Mouse (Mus musculus) lung, postnatal 36 days (tissue): Measurements from ENCODE around the gene Pex11g.

Experiments used
- DNase-seq: peaks from one replicate; pipeline ENCODE4 v3.0.0; 2022; ENCODE audit warnings: mixed read lengths

Pex11g gene

GRCm38 (mm10) chr8:3467006-3467885 lies at the start of gene Pex11g:
Gene Pex11g (minus strand): TSS chr8:3467680.
- DNase-seq, result peak; percentile 100

GRCm38 (mm10) chr8:3517117-3517495 lies 49.6 kb upstream of the Pex11g start:
- DNase-seq, result peak; percentile 32

GRCm38 (mm10) chr8:3516450-3517116 lies 49.1 kb upstream of the Pex11g start:
- DNase-seq, result peak; percentile 98

GRCm38 (mm10) chr8:3515771-3516417 lies 48.4 kb upstream of the Pex11g start:
- peak; percentile 66 for DNase-seq

- peak; percentile 96 for DNase-seq
These were observed 47.8 kb upstream of the Pex11g start, which contains the start of gene Pnpla6 for GRCm38 (mm10) chr8:3515260-3515671. Gene Pnpla6 (plus strand): TSS chr8:3515384.

- no peak for DNase-seq
These were observed 47.3 kb upstream of the Pex11g start for GRCm38 (mm10) chr8:3514681-3515247.

GRCm38 (mm10) chr8:3507979-3508754 lies 40.7 kb upstream of the Pex11g start:
- DNase-seq, result no peak

GRCm38 (mm10) chr8:3502217-3502616 lies 34.7 kb upstream of the Pex11g start:
- DNase-seq, result no peak

- DNase-seq, result peak; percentile 99
These were observed 33.0 kb upstream of the Pex11g start, which contains the start of gene Mcoln1 for GRCm38 (mm10) chr8:3500235-3501090. Gene Mcoln1 (plus strand): TSS chr8:3500457.

- peak; percentile 21 for DNase-seq
These were observed 32.3 kb upstream of the Pex11g start for GRCm38 (mm10) chr8:3499751-3500150.

- DNase-seq, result no peak
These were observed 31.1 kb upstream of the Pex11g start for GRCm38 (mm10) chr8:3498583-3498982.

GRCm38 (mm10) chr8:3496428-3496748 lies 28.9 kb upstream of the Pex11g start:
- no peak for DNase-seq

- DNase-seq, result no peak
These were observed 28.3 kb upstream of the Pex11g start for GRCm38 (mm10) chr8:3495578-3496427.

GRCm38 (mm10) chr8:3493845-3494208 lies 26.3 kb upstream of the Pex11g start:
- DNase-seq, result no peak

- peak; percentile 77 for DNase-seq
These were observed 25.7 kb upstream of the Pex11g start, which contains the start of gene Zfp358 for GRCm38 (mm10) chr8:3492901-3493844. Gene Zfp358 (plus strand): TSS chr8:3493138.

GRCm38 (mm10) chr8:3485192-3485591 lies 17.7 kb upstream of the Pex11g start:
- no peak for DNase-seq

GRCm38 (mm10) chr8:3483546-3483945 lies 16.1 kb upstream of the Pex11g start:
- DNase-seq, result peak; percentile 56

GRCm38 (mm10) chr8:3482240-3482740 lies 14.8 kb upstream of the Pex11g start:
- no peak for DNase-seq

- peak; percentile 53 for DNase-seq
These were observed 14.1 kb upstream of the Pex11g start for GRCm38 (mm10) chr8:3481605-3482004.
